Mouse (Mus musculus) liver, adult 2 months (tissue): ENCODE results near the gene Stx11.

ENCODE experiments used
- CTCF ChIP-seq: fragments of 200-500 bp; IDR thresholded peaks from 2 replicates; pipeline ENCODE4 v1.5.1; 2011; ENCODE audit warnings: low read depth, low read length, control low read depth
- POLR2A ChIP-seq: fragments of 200-500 bp; IDR thresholded peaks from 2 replicates; pipeline ENCODE4 v1.6.1; 2011; ENCODE audit warnings: low read length, control low read depth; ENCODE audit not compliant: insufficient read depth; ENCODE audit errors: extremely low read depth

DNA sequence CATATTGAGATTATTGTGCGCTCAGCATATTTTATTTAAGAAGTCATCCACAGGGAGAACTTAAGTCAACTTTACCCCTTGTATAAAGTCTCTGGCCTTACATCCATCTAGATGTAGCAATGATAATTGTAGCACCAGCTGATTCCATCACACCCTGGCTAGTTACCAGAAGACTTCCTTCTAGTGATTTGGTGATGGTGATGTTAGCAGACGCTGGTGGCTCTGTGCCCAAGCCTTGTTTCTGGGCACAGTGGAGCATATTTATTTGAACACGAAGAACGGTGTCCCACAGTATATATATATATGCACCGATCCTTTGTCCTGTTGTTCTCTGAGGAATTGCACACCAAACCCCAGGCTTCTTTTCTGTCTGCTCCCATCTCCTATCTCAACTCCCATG, 64.2 kb downstream of the Stx11 start:
- no peak for TF ChIP-seq POLR2A
- no peak for TF ChIP-seq CTCF
